ENCODE assay signal across 9 mouse cellular contexts in the genomic region with DNA sequence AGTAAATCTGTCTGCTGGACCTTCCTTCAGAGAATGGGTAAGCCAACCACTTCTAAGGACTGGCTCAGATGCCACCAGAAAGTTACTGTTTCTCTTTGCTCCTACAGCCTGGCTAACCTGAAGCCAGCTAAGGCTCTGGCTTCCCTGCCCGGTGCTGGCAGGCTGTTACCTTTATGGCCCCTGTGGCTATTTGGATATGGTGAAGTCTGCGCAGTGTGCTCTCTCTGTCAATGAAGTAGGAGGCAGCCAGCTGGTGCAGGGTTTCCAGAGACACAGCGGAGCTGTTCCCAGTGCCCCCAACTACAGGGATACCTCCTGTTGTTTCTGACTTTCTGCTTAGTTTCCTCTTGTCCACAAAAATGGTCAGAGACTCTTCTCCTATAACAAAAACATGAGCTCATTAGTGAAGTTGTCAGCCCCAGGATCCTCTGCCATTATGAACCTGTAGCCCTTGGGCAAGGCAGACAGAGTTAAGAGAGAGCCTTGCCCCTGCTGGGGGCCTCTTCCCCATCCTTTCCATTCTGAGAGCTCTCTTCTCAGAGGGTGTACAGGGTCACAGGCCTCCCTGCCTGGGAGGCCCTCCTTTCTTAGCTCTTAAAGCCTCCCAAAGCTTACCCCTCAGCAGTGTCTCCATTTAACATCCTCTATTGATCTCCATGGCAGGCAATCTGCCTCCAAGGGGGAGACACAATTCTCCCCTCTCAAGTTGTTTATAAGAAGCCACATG.
DNase-seq lines count a peak whose midpoint lies in the region; ATAC-seq and TF ChIP-seq lines count a peak whose summit lies in the region.
"Had no signal": no experiment of that assay in that cellular context is flagged by ENCODE, and none has a peak within 500 bp of the region (broad histone marks: within the 10 kb centered on the region; RNA-seq: fewer than 3 reads in every experiment).

No protein-coding gene starts in this region.

- H3K9ac ChIP-seq in forebrain, postnatal 0 days = no peak overlapping the region
- no peak overlapping the region for H3K9ac ChIP-seq in forebrain, embryonic 13.5 days
- H3K9ac ChIP-seq in midbrain, embryonic 13.5 days (replicated peaks) = no peak overlapping the region
- H3K9ac ChIP-seq: liver, embryonic 14.5 days had no signal

- H3K9me3 ChIP-seq in forebrain, embryonic 10.5 days = no peaks in the 10 kb centered on the region
- no peaks in the 10 kb centered on the region for H3K9me3 ChIP-seq in forebrain, postnatal 0 days (ENCODE audit: low read length)
- no peaks in the 10 kb centered on the region for H3K9me3 ChIP-seq in forebrain, embryonic 13.5 days (replicated peaks)
- no peaks in the 10 kb centered on the region for H3K9me3 ChIP-seq in midbrain, embryonic 13.5 days

- peaks cover 51% of the 10 kb centered on the region for H3K27me3 ChIP-seq in forebrain, embryonic 10.5 days (ENCODE audit: poor library complexity, severe bottlenecking)
- no peaks in the 10 kb centered on the region for H3K27me3 ChIP-seq in forebrain, postnatal 0 days (ENCODE audit: insufficient read depth, low read length)
- H3K27me3 ChIP-seq in forebrain, embryonic 13.5 days = 0 out of 2 replicates have a peak, but pooled peaks cover 3% of the 10 kb centered on the region
- H3K27me3 ChIP-seq in midbrain, embryonic 13.5 days = peaks cover 15% of the 10 kb centered on the region

- peak overlapping the region; percentile 68 for H3K27ac ChIP-seq in forebrain, embryonic 10.5 days
- no peak overlapping the region for H3K27ac ChIP-seq in forebrain, postnatal 0 days (ENCODE audit: low read depth, low read length)
- H3K27ac ChIP-seq in forebrain, embryonic 13.5 days = peak overlapping the region; percentile 73
- H3K27ac ChIP-seq in midbrain, embryonic 13.5 days = peak overlapping the region; percentile 64
- H3K27ac ChIP-seq: liver, embryonic 14.5 days had no signal

- peak; percentile 42 for DNase-seq in forebrain, embryonic 10.5 days (ENCODE audit: extremely low spot score, low spot score)
- no peak for DNase-seq in forebrain, postnatal 0 days
- DNase-seq in cerebellum, postnatal 14 days = peak; percentile 55 to 71
- no peak for DNase-seq in yolk sac, embryonic 10.5 days (ENCODE audit: low spot score)
- DNase-seq in thymus, adult 18-20 months = no peak
- no peak for DNase-seq in urinary bladder, adult 2 months (ENCODE audit: low spot score)

- no peak; the same call in 1 of the 2 replicates for ATAC-seq in forebrain, postnatal 0 days
- ATAC-seq in forebrain, embryonic 13.5 days = peak; percentile 77
- peak; percentile 94 for ATAC-seq in midbrain, embryonic 13.5 days

- 36% methylated on average over 3 of the region's 3 CpGs for WGBS in forebrain, embryonic 10.5 days
- WGBS in forebrain, postnatal 0 days = 45% methylated on average over 3 of the region's 3 CpGs
- 35% methylated on average over 3 of the region's 3 CpGs for WGBS in forebrain, embryonic 13.5 days
- 26% methylated on average over 3 of the region's 3 CpGs for WGBS in midbrain, embryonic 13.5 days

- H3K4me3 ChIP-seq in forebrain, embryonic 10.5 days = no peak overlapping the region
- H3K4me3 ChIP-seq in forebrain, postnatal 0 days (ENCODE audit: low read depth, low read length) = no peak overlapping the region
- H3K4me3 ChIP-seq in forebrain, embryonic 13.5 days = no peak overlapping the region
- no peak overlapping the region for H3K4me3 ChIP-seq in midbrain, embryonic 13.5 days (replicated peaks)

- no peaks in the 10 kb centered on the region for H3K36me3 ChIP-seq in forebrain, embryonic 10.5 days (replicated peaks)
- H3K36me3 ChIP-seq in forebrain, postnatal 0 days (ENCODE audit: insufficient read depth) = no peaks in the 10 kb centered on the region; the same call in 1 of the 2 replicates
- H3K36me3 ChIP-seq in forebrain, embryonic 13.5 days (ENCODE audit: poor library complexity, severe bottlenecking) = no peaks in the 10 kb centered on the region
- no peaks in the 10 kb centered on the region for H3K36me3 ChIP-seq in midbrain, embryonic 13.5 days

- H3K4me1 ChIP-seq in forebrain, embryonic 10.5 days = peaks cover 26% of the 10 kb centered on the region
- no peaks in the 10 kb centered on the region for H3K4me1 ChIP-seq in forebrain, postnatal 0 days (ENCODE audit: insufficient read depth)
- H3K4me1 ChIP-seq in forebrain, embryonic 13.5 days = peaks cover 15% of the 10 kb centered on the region
- H3K4me1 ChIP-seq in midbrain, embryonic 13.5 days (replicated peaks) = peaks cover 26% of the 10 kb centered on the region

- H3K4me2 ChIP-seq in forebrain, postnatal 0 days (ENCODE audit: low read depth) = no peak overlapping the region
- no peak overlapping the region for H3K4me2 ChIP-seq in forebrain, embryonic 13.5 days
- no peak overlapping the region for H3K4me2 ChIP-seq in midbrain, embryonic 13.5 days (replicated peaks)

- no peak for TF ChIP-seq CTCF in forebrain, postnatal 0 days (IDR thresholded peaks at IDR 0.05; ENCODE audit: low read depth)

Comparison
In these comparisons a context has a peak if more than half of its experiments do, and no peak if none do; other contexts are left out.
1. DNase-seq: peak in forebrain, embryonic 10.5 days (single experiment) and cerebellum, postnatal 14 days (2 of 2); none in forebrain, postnatal 0 days (single experiment), yolk sac, embryonic 10.5 days (single experiment), thymus, adult 18-20 months (0 of 2) and urinary bladder, adult 2 months (single experiment).